Mouse (Mus musculus) adrenal gland, postnatal 0 days (tissue): ENCODE data around the gene Shank2. TPM values are rescaled to one million over a fixed set of nuclear protein-coding genes. Genes with fewer than 3 reads are reported as not detected.

Experiments used
- microRNA-seq: library from miRNA; unstranded; fragments of <30 nt; microRNA quantifications from one replicate; pipeline ENCODE4, GENCODE M21; 2016; ENCODE audit warnings: borderline replicate concordance; ENCODE audit not compliant: insufficient number of aligned reads
- polyA plus RNA-seq: library from polyadenylated mRNA; unstranded; fragments of >200 nt; fragmentation: Nextera tagmentation; extraction: Ambion mirVana; gene quantifications from 2 replicates; pipeline ENCODE4 v1.2.1, GENCODE M21; 2015

Gene Shank2
- polyA plus RNA-seq = 1.7 and 2.3 TPM in 2 replicates

GRCm38 (mm10) chr7:144001628-144002027 is at the start of gene Shank2:
Gene Shank2 (plus strand): TSS chr7:144001928.

GRCm38 (mm10) chr7:144470545-144471059 is 468.9 kb downstream of the Shank2 start, which contains the start of gene Cttn:
Gene Cttn (minus strand): TSS chr7:144471009.

Small RNA genes lying within 50 kb of the gene (microRNA-seq; reads per million reads assigned to microRNA genes)
- gene Mir3105 = 39.2 reads per million, percentile 31 among the genes with 10 or more reads in this experiment

Other genes with a start within 250 kb of the Shank2 start
- gene Osbpl5, start 244.9 kb upstream of the Shank2 start, polyA plus RNA-seq = 17.7 and 22.4 TPM in 2 replicates
- gene Mrgprg, start 234.9 kb upstream of the Shank2 start, polyA plus RNA-seq = 0.37 and 0.84 TPM in 2 replicates
- gene Mrgpre, start 217.4 kb upstream of the Shank2 start, polyA plus RNA-seq = 1.9 and 4.8 TPM in 2 replicates
- 4.5 and 9.0 TPM in 2 replicates for gene Nadsyn1, start 179.1 kb upstream of the Shank2 start, polyA plus RNA-seq
- 97.3 and 187 TPM in 2 replicates for gene Dhcr7, start 178.8 kb upstream of the Shank2 start, polyA plus RNA-seq
- gene Gm498, start 135.1 kb upstream of the Shank2 start, polyA plus RNA-seq = not detected in 2 replicates